Mouse (Mus musculus) limb, embryonic 11.5 days (tissue): ENCODE measurements around the gene Dnase1l3. TPM values are rescaled to one million over a fixed set of nuclear protein-coding genes. Genes with fewer than 3 reads are reported as not detected.

Source experiments
- ATAC-seq: fragments of 200-750 bp; cut with Nextera tagmentation; 2 replicates; pipeline ENCODE4 v1.8.0; 2017; ENCODE audit warnings: low read depth; ENCODE audit not compliant: insufficient number of reproducible peaks, low FRiP score, low TSS enrichment
- DNase-seq: peaks from one replicate; pipeline ENCODE4 v3.0.0-alpha.2; 2015; ENCODE audit warnings: low spot score
- H3K27ac ChIP-seq: fragments of 300-500 bp; sonication (generic); replicated peaks from 2 replicates; pipeline ENCODE4 v1.5.1; 2014; ENCODE audit warnings: low read depth, mild to moderate bottlenecking, low read length
- H3K27me3 ChIP-seq: fragments of 300-500 bp; sonication (generic); 2 replicates; pipeline ENCODE4 v1.6.1; 2014; ENCODE audit warnings: mild to moderate bottlenecking, low read length, mixed read lengths; ENCODE audit not compliant: control insufficient read depth, insufficient read depth
- H3K36me3 ChIP-seq: fragments of 300-500 bp; sonication (generic); 2 replicates; pipeline ENCODE4 v1.6.1; 2014; ENCODE audit warnings: mild to moderate bottlenecking, low read length, moderate library complexity, mixed read lengths; ENCODE audit not compliant: control insufficient read depth, insufficient read depth
- H3K4me1 ChIP-seq: fragments of 300-500 bp; sonication (generic); 2 replicates; pipeline ENCODE4 v1.6.1; 2014; ENCODE audit warnings: low read length, mixed read lengths; ENCODE audit not compliant: control insufficient read depth, insufficient read depth
- H3K4me2 ChIP-seq: fragments of 300-500 bp; sonication (generic); 2 replicates; pipeline ENCODE4 v1.6.1; 2014; ENCODE audit warnings: low read depth, mild to moderate bottlenecking, moderate library complexity; ENCODE audit not compliant: severe bottlenecking
- H3K4me3 ChIP-seq: fragments of 300-500 bp; sonication (generic); 2 replicates; pipeline ENCODE4 v1.5.1; 2014; ENCODE audit warnings: low read depth, low read length
- H3K9ac ChIP-seq: fragments of 300-500 bp; sonication (generic); 2 replicates; pipeline ENCODE4 v1.6.1; 2014; ENCODE audit warnings: mild to moderate bottlenecking, low read length
- H3K9me3 ChIP-seq: fragments of 300-500 bp; sonication (generic); 2 replicates; pipeline ENCODE4 v1.6.1; 2016; ENCODE audit warnings: low read length; ENCODE audit not compliant: control insufficient read depth
- WGBS: fragments of 180-500 bp; shearing (Covaris S2); extraction: QIAGEN DNeasy Blood & Tissue Kit; methylation state at CpG from one replicate; pipeline ENCODE4 v1.1.7; 2014; 5-methylcytosine and 5-hydroxymethylcytosine counted together
- polyA plus RNA-seq: library from polyadenylated mRNA; unstranded; fragments of >200 nt; fragmentation: Nextera tagmentation; extraction: Ambion mirVana; gene quantifications from 2 replicates; pipeline ENCODE4 v1.2.1, GENCODE M21; 2014

The Dnase1l3 gene
- polyA plus RNA-seq, 1 experiment from 2014 or later = 0.04 TPM

DNA sequence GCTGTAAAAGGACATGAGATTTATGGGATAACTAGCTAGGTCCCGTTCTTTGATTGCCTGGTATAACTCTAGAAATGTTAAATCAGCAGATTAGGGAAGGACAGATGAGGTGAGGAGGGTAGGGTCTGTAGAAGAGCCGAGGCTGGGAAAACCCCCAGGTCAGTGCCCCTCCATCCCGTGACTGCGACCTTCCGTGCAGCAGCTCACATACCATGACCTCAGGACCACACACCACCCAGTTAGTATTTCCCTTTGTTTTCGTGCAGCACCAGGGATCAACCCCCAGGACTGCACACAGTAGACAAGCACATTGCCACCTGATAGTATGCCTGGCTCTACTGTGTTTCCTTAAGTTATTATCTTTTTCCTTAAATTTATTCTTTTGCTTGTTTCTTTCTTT lies 30.1 kb upstream of the Dnase1l3 start:
- H3K4me2 ChIP-seq = no peak overlapping the region
- no peak for DNase-seq
- no peaks in the 10 kb centered on the region for H3K4me1 ChIP-seq
- no peak overlapping the region for H3K4me3 ChIP-seq
- H3K9me3 ChIP-seq = no peaks in the 10 kb centered on the region
- no peaks in the 10 kb centered on the region for H3K36me3 ChIP-seq
- no peak overlapping the region for H3K9ac ChIP-seq
- no peak for ATAC-seq
- H3K27me3 ChIP-seq = no peaks in the 10 kb centered on the region
- 39% methylated on average over 6 of the region's 6 CpGs for WGBS
- no peak overlapping the region for H3K27ac ChIP-seq

DNA sequence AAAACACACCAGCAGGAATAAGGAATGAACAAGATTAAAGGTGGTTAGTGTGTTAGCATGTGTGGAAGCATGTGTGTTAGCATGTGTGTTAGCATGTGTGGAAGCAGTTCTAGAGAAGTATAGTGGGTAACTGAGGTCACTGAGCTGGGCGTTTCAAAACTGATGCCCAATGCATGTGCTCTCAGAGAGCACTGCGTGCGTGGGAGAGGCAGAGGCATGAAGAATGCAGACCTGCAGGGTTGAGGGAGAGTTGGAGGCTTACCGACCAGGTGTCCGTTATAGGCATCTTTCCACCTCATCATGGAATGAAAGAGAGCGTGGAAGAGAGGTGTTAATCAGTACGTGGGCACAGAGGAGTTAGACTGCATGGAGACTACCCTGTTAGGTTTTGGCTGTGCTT lies 26.2 kb upstream of the Dnase1l3 start:
- ATAC-seq (no peak), DNase-seq (no peak)
- no peaks in the 10 kb centered on the region for H3K4me1 ChIP-seq
- H3K36me3 ChIP-seq = no peaks in the 10 kb centered on the region
- no peak overlapping the region for H3K4me2 ChIP-seq
- no peak overlapping the region for H3K4me3 ChIP-seq
- no peaks in the 10 kb centered on the region for H3K9me3 ChIP-seq
- no peak overlapping the region for H3K9ac ChIP-seq
- H3K27me3 ChIP-seq = no peaks in the 10 kb centered on the region
- WGBS = 76% methylated on average over 7 of the region's 7 CpGs
- H3K27ac ChIP-seq = no peak overlapping the region

DNA sequence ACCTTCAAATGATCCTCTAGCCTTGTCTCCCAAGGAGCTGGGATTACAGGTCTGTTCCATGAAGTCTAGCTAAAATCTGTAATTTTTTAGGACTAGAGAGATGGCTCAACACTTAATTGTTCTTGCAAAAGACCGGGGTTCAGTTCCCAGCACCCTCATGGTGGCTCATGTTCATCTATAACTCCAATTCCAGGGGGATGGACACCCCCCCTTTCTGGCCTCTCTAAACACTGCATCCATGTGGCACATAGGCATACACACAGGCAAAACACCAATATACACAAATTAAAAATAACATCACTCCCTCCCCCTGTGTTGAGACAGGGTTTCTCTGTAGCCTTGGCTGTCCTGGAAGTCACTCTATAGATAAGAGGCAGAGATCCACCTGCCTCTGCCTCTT lies 25.6 kb upstream of the Dnase1l3 start:
- Histone ChIP-seq H3K36me3 (no peaks in the 10 kb centered on the region), H3K27ac (no peak overlapping the region), H3K4me2 (no peak overlapping the region), H3K27me3 (no peaks in the 10 kb centered on the region), H3K9ac (no peak overlapping the region), H3K4me1 (no peaks in the 10 kb centered on the region), H3K4me3 (no peak overlapping the region), H3K9me3 (no peaks in the 10 kb centered on the region)
- ATAC-seq = no peak
- DNase-seq = no peak
- 94% methylated on average over 1 of the region's 1 CpGs for WGBS

DNA sequence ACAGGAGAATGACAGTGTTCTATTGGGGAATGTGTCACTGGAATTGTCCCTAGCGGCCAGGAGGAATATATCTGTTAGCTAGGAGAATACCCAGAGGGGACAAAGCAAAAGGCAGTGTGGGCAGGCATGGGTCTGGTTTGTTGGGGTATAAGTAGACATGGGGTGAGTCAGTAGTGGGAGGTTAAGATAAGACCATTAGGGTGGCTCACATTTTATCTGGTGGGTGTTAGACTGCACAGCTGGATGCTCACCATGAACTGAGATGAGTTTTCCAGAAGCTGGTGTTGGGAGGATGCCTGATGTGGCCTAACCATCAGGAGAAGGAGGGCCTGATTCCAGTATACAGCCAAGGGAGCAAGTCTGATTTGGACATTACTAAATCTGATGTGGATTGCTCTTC lies 22.6 kb upstream of the Dnase1l3 start:
- WGBS = 96% methylated on average over 1 of the region's 1 CpGs
- Histone ChIP-seq H3K4me3 (no peak overlapping the region), H3K9me3 (no peaks in the 10 kb centered on the region), H3K27ac (no peak overlapping the region), H3K4me2 (no peak overlapping the region), H3K4me1 (no peaks in the 10 kb centered on the region), H3K27me3 (no peaks in the 10 kb centered on the region), H3K9ac (no peak overlapping the region), H3K36me3 (no peaks in the 10 kb centered on the region)
- DNase-seq (no peak), ATAC-seq (no peak)

DNA sequence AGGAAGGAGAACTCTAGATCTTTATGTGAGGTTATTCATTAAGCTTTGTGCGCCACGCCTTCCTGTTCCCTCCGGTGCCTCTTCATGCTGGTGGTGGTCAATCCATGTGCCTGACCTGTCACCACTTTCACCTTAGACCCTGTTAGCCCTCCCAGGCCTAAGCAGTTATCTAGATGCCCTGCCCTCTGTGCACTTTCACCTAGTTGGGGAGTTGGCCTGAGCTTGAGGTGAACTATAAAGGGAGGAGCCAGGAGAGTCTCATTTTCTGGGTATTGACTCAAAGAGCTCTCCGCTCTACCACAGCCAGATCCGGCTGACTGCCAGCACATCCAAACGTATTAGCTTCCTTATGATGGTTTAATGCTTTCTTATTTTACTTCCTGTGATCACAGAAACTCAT lies 21.9 kb upstream of the Dnase1l3 start:
- Histone ChIP-seq H3K27ac (no peak overlapping the region), H3K36me3 (no peaks in the 10 kb centered on the region), H3K27me3 (no peaks in the 10 kb centered on the region), H3K9ac (no peak overlapping the region), H3K9me3 (no peaks in the 10 kb centered on the region), H3K4me3 (no peak overlapping the region), H3K4me1 (no peaks in the 10 kb centered on the region), H3K4me2 (no peak overlapping the region)
- WGBS = 91% methylated on average over 6 of the region's 6 CpGs
- no peak for DNase-seq
- ATAC-seq = no peak

DNA sequence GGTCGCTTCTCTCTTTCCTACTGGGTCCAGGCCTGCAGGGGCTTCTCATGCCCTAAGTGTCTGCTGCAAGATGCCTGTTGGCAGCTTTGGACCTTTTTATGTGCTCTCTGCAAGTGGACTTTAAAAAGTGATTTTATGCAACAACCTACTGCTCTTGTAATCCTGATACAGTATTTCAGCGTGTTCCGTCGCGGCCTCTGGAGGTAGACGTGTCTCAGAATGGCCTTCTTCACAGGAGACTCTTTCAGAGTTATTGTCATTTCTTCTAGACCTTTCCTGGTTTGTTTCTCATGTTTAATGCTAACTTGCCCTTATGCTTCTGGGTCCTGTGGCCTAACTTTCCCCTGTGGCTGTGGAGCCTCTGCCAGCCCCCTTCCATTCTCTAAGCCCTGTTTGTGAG lies 21.4 kb upstream of the Dnase1l3 start:
- WGBS = 91% methylated on average over 6 of the region's 6 CpGs
- no peak overlapping the region for H3K9ac ChIP-seq

DNA sequence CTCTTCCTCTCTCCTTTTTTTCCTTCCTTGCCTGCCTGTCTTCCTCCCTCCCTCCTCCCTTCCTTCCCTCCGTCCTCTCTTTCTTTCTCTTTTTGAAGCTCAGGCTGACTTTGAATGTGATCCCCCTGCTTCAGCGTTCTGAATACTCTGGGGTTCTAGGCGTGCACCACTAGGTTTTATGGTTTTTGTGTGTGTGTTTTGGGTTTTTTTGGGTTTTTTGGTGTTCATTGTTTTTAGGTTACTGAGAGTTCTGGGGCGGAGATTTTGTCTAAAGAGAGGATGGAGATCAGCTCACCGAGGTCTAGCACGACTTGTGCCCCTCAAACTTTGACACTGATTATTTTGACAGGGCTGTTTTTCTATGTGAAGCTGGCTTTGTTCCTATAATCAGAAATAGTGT lies 17.6 kb upstream of the Dnase1l3 start:
- 88% methylated on average over 6 of the region's 6 CpGs for WGBS
- H3K4me3 ChIP-seq = no peak overlapping the region
- H3K9me3 ChIP-seq = no peaks in the 10 kb centered on the region
- no peak overlapping the region for H3K4me2 ChIP-seq
- H3K9ac ChIP-seq = no peak overlapping the region
- H3K27me3 ChIP-seq = no peaks in the 10 kb centered on the region
- H3K36me3 ChIP-seq = no peaks in the 10 kb centered on the region
- H3K4me1 ChIP-seq = 0 out of 2 replicates have a peak, but pooled peaks cover 9% of the 10 kb centered on the region
- no peak overlapping the region for H3K27ac ChIP-seq
- ATAC-seq (no peak), DNase-seq (no peak)

More for the DNA sequence above, 21.4 kb upstream of the Dnase1l3 start:
- Histone ChIP-seq H3K9me3 (no peaks in the 10 kb centered on the region), H3K4me2 (no peak overlapping the region), H3K4me3 (no peak overlapping the region), H3K27ac (no peak overlapping the region), H3K27me3 (no peaks in the 10 kb centered on the region), H3K4me1 (no peaks in the 10 kb centered on the region), H3K36me3 (no peaks in the 10 kb centered on the region)
- ATAC-seq = no peak
- no peak for DNase-seq

DNA sequence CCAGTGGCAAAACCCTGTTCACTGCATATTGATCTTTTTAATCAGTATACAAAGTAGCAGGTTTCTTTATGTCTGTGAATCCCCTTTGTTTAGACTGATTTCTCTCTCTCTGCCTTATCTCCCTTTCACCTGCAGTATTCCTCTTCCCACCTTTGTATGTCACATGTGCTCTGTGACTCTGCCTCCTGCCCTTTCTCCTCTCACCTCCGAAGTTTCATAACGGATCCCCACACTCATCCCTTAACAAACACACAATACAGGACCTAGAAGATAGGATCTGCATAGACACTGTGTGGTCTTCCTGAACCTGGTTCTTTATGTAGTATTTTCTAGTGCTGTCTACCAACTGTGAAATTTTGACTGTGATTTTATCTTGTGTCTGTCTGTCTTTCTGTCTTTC lies 16.9 kb upstream of the Dnase1l3 start:
- ATAC-seq (no peak), DNase-seq (no peak)
- H3K27me3 ChIP-seq = no peaks in the 10 kb centered on the region
- 81% methylated on average over 2 of the region's 2 CpGs for WGBS
- H3K4me1 ChIP-seq = 0 out of 2 replicates have a peak, but pooled peaks cover 9% of the 10 kb centered on the region
- H3K4me3 ChIP-seq = no peak overlapping the region
- H3K9ac ChIP-seq = no peak overlapping the region
- no peak overlapping the region for H3K27ac ChIP-seq
- H3K4me2 ChIP-seq = no peak overlapping the region
- no peaks in the 10 kb centered on the region for H3K9me3 ChIP-seq
- H3K36me3 ChIP-seq = no peaks in the 10 kb centered on the region

DNA sequence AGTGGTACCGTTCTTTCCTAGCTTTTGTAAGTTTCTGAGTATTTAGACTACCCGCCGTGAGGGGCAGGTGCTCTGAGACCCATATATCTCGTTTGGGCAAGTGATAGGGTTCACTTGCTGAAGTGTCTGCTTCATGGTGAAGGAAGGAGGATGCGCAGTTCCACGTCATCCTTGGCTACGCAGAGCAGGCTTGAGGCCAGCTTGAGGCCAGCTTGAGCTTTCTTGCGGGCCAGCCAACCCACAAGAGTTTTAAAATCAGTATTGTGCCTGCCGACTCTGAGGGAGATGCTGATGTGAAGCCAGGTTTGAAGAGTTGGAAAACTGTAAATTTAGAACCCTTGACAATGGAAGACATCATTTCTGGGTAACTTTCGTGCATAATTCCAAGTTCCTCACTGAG lies 13.6 kb upstream of the Dnase1l3 start:
- WGBS = 80% methylated on average over 10 of the region's 10 CpGs
- no peak for ATAC-seq

More for the DNA sequence above, 13.6 kb upstream of the Dnase1l3 start:
- Histone ChIP-seq H3K4me2 (no peak overlapping the region), H3K4me1 (peaks cover 12% of the 10 kb centered on the region; the same call in 1 of the 2 replicates), H3K9me3 (no peaks in the 10 kb centered on the region), H3K27me3 (0 out of 2 replicates have a peak, but pooled peaks cover 2% of the 10 kb centered on the region), H3K36me3 (no peaks in the 10 kb centered on the region), H3K27ac (no peak overlapping the region), H3K9ac (no peak overlapping the region), H3K4me3 (no peak overlapping the region)
- DNase-seq = no peak
